Mouse (Mus musculus): ENCODE measurements around the gene Wee1. TPM values are rescaled to one million over a fixed set of nuclear protein-coding genes. Genes with fewer than 3 reads are reported as not detected.

The Wee1 gene
- polyA plus RNA-seq, 1 experiment from 2014 or later, result 5.7 TPM

DNA sequence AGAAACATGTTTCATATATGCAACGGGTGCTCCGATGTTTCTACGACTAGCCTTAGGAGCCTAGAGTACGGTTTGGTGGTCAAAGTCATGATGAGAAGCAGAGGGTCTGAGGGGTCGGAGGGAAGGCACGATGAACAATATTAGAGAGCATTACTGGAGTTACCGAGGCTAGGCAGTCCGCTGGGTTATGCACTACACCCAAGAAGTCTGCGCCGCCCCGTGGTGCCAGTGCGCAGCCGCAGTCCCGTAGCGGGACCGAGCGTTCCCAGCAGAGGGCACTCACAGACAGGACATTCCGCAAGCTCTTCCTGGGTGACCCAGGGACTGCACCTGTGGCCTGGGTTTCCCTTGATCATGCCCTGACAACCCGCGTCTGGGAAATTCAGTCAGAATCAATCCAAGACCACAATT lies 42.9 kb downstream of the Wee1 start:
- ATAC-seq (ENCODE audit: low FRiP score) (peak; percentile 94), DNase-seq (ENCODE audit: low spot score) (peak; percentile 92)

GRCm38 (mm10) chr7:110166233-110166632 lies 44.4 kb downstream of the Wee1 start:
- Histone ChIP-seq H3K4me1 (replicated peaks; ENCODE audit: control insufficient read depth, insufficient read depth, low read length) (no peaks in the 10 kb centered on the region), H3K4me3 (replicated peaks; ENCODE audit: low read length) (no peak overlapping the region), H3K4me2 (replicated peaks) (no peak overlapping the region), H3K9ac (no peak overlapping the region), H3K9me3 (ENCODE audit: control insufficient read depth, low read length) (no peaks in the 10 kb centered on the region), H3K27ac (no peak overlapping the region), H3K27me3 (ENCODE audit: control insufficient read depth, insufficient read depth, low read length) (no peaks in the 10 kb centered on the region), H3K36me3 (replicated peaks; ENCODE audit: control insufficient read depth, insufficient read depth) (no peaks in the 10 kb centered on the region)
- DNase-seq (ENCODE audit: low spot score) (no peak), ATAC-seq (ENCODE audit: low FRiP score) (no peak)
- WGBS, result 41% methylated on average over 8 of the region's 8 CpGs

More for the DNA sequence above, 42.9 kb downstream of the Wee1 start:
- Histone ChIP-seq H3K27me3 (ENCODE audit: control insufficient read depth, insufficient read depth, low read length) (no peaks in the 10 kb centered on the region), H3K9ac (peak overlapping the region; percentile 68), H3K4me1 (replicated peaks; ENCODE audit: control insufficient read depth, insufficient read depth, low read length) (no peaks in the 10 kb centered on the region), H3K36me3 (replicated peaks; ENCODE audit: control insufficient read depth, insufficient read depth) (no peaks in the 10 kb centered on the region), H3K4me3 (replicated peaks; ENCODE audit: low read length) (peak overlapping the region; percentile 45), H3K9me3 (ENCODE audit: control insufficient read depth, low read length) (no peaks in the 10 kb centered on the region), H3K27ac (peak overlapping the region; percentile 78), H3K4me2 (replicated peaks) (peak overlapping the region; percentile 66)
- WGBS, result 0% methylated on average over 20 of the region's 20 CpGs

GRCm38 (mm10) chr7:110179208-110179607 lies 57.4 kb downstream of the Wee1 start:
- H3K4me1 ChIP-seq (replicated peaks; ENCODE audit: control insufficient read depth, insufficient read depth, low read length), result no peaks in the 10 kb centered on the region
- no peak overlapping the region for H3K4me3 ChIP-seq (replicated peaks; ENCODE audit: low read length)
- H3K27me3 ChIP-seq (ENCODE audit: control insufficient read depth, insufficient read depth, low read length), result no peaks in the 10 kb centered on the region
- DNase-seq (ENCODE audit: low spot score) (no peak), ATAC-seq (ENCODE audit: low FRiP score) (no peak)
- no peak overlapping the region for H3K4me2 ChIP-seq (replicated peaks)
- no peak overlapping the region for H3K9ac ChIP-seq
- no peaks in the 10 kb centered on the region for H3K9me3 ChIP-seq (ENCODE audit: control insufficient read depth, low read length)
- no peak overlapping the region for H3K27ac ChIP-seq
- WGBS, result 95% methylated on average over 7 of the region's 7 CpGs
- no peaks in the 10 kb centered on the region for H3K36me3 ChIP-seq (replicated peaks; ENCODE audit: control insufficient read depth, insufficient read depth)

DNA sequence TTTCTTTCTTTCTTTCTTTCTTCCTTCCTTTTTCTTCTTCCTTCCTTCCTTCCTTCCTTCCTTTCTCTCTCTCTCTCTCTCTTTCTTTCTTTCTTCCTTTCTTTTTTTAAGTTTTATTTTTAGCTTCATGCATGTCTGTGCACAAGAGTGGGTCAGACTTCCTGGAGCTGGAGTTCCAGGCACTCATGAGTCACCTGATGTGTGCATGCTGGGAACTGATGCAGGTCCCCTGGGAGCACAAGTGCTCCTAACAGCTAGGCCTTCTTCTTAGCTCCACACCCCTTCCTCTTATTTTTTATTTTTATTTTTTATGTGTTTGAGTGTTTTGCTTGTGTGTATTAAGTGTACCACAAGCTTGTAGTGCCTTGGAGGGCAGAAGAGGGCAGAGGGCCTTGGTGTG lies 58.8 kb downstream of the Wee1 start:
- H3K4me1 ChIP-seq (replicated peaks; ENCODE audit: control insufficient read depth, insufficient read depth, low read length), result no peaks in the 10 kb centered on the region
- DNase-seq (ENCODE audit: low spot score), result no peak
- no peaks in the 10 kb centered on the region for H3K36me3 ChIP-seq (replicated peaks; ENCODE audit: control insufficient read depth, insufficient read depth)
- no peak overlapping the region for H3K4me3 ChIP-seq (replicated peaks; ENCODE audit: low read length)
- H3K4me2 ChIP-seq (replicated peaks), result no peak overlapping the region
- ATAC-seq (ENCODE audit: low FRiP score), result no peak
- H3K9me3 ChIP-seq (ENCODE audit: control insufficient read depth, low read length), result no peaks in the 10 kb centered on the region
- H3K27ac ChIP-seq, result no peak overlapping the region
- no peak overlapping the region for H3K9ac ChIP-seq
- no peaks in the 10 kb centered on the region for H3K27me3 ChIP-seq (ENCODE audit: control insufficient read depth, insufficient read depth, low read length)

- DNase-seq (ENCODE audit: low spot score), result no peak
- no peak for ATAC-seq (ENCODE audit: low FRiP score)
Observed at GRCm38 (mm10) chr7:110181446-110181845, 59.6 kb downstream of the Wee1 start.

GRCm38 (mm10) chr7:110184608-110185007 lies 62.8 kb downstream of the Wee1 start:
- no peaks in the 10 kb centered on the region for H3K27me3 ChIP-seq (ENCODE audit: control insufficient read depth, insufficient read depth, low read length)
- ATAC-seq (ENCODE audit: low FRiP score) (no peak), DNase-seq (ENCODE audit: low spot score) (no peak)
- WGBS, result 93% methylated on average over 3 of the region's 3 CpGs
- H3K27ac ChIP-seq, result no peak overlapping the region
- H3K4me1 ChIP-seq (replicated peaks; ENCODE audit: control insufficient read depth, insufficient read depth, low read length), result no peaks in the 10 kb centered on the region
- no peak overlapping the region for H3K4me3 ChIP-seq (replicated peaks; ENCODE audit: low read length)
- no peak overlapping the region for H3K9ac ChIP-seq
- no peaks in the 10 kb centered on the region for H3K9me3 ChIP-seq (ENCODE audit: control insufficient read depth, low read length)
- H3K4me2 ChIP-seq (replicated peaks), result no peak overlapping the region
- no peaks in the 10 kb centered on the region for H3K36me3 ChIP-seq (replicated peaks; ENCODE audit: control insufficient read depth, insufficient read depth)

More at GRCm38 (mm10) chr7:110181446-110181845, 59.6 kb downstream of the Wee1 start:
- H3K4me1 ChIP-seq (replicated peaks; ENCODE audit: control insufficient read depth, insufficient read depth, low read length), result no peaks in the 10 kb centered on the region
- no peak overlapping the region for H3K9ac ChIP-seq
- H3K9me3 ChIP-seq (ENCODE audit: control insufficient read depth, low read length), result no peaks in the 10 kb centered on the region
- 73% methylated on average over 8 of the region's 8 CpGs for WGBS
- no peak overlapping the region for H3K4me2 ChIP-seq (replicated peaks)
- H3K4me3 ChIP-seq (replicated peaks; ENCODE audit: low read length), result no peak overlapping the region
- no peaks in the 10 kb centered on the region for H3K27me3 ChIP-seq (ENCODE audit: control insufficient read depth, insufficient read depth, low read length)
- H3K36me3 ChIP-seq (replicated peaks; ENCODE audit: control insufficient read depth, insufficient read depth), result no peaks in the 10 kb centered on the region
- no peak overlapping the region for H3K27ac ChIP-seq

DNA sequence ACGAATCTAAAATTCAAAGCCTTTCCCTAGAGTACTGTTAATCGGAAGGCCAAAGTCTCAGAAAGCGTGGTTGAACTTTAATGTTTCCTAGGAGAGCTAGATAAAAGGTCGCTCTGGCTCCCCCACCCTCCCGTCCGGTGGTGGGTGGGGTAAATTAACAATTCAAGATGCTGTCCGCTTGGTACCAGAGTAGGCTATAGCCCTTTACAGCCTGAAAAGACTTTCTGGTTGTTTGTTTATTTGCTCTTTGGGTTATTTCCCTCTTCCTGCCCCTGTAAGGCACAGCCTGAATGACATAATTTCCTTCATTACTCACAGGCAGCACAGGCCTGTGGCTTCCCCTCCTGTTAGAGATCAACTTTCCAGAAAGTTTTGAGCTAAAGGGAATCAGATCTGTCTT lies 68.1 kb downstream of the Wee1 start:
- DNase-seq (ENCODE audit: low spot score) (no peak), ATAC-seq (ENCODE audit: low FRiP score) (no peak)
- WGBS, result 62% methylated on average over 7 of the region's 7 CpGs

More for the DNA sequence above, 68.1 kb downstream of the Wee1 start:
- no peaks in the 10 kb centered on the region for H3K9me3 ChIP-seq (ENCODE audit: control insufficient read depth, low read length)
- no peak overlapping the region for H3K4me2 ChIP-seq (replicated peaks)
- no peak overlapping the region for H3K4me3 ChIP-seq (replicated peaks; ENCODE audit: low read length)
- no peaks in the 10 kb centered on the region for H3K36me3 ChIP-seq (replicated peaks; ENCODE audit: control insufficient read depth, insufficient read depth)
- no peaks in the 10 kb centered on the region for H3K27me3 ChIP-seq (ENCODE audit: control insufficient read depth, insufficient read depth, low read length)
- H3K9ac ChIP-seq, result no peak overlapping the region
- H3K4me1 ChIP-seq (replicated peaks; ENCODE audit: control insufficient read depth, insufficient read depth, low read length), result no peaks in the 10 kb centered on the region
- H3K27ac ChIP-seq, result no peak overlapping the region

Other genes starting within 250 kb of the Wee1 start
- gene Dennd5a, start 161.6 kb upstream of the Wee1 start, polyA plus RNA-seq (2014; fragmentation: Nextera tagmentation; extraction: Ambion mirVana), result 55.3 and 56.0 TPM in 2 replicates
- gene Tmem41b, start 135.1 kb upstream of the Wee1 start, polyA plus RNA-seq (2014; fragmentation: Nextera tagmentation; extraction: Ambion mirVana), result 71.2 and 79.5 TPM in 2 replicates
- 16.1 and 22.1 TPM in 2 replicates for gene Ipo7, start 103.8 kb upstream of the Wee1 start, polyA plus RNA-seq (2014; fragmentation: Nextera tagmentation; extraction: Ambion mirVana)
- 14.7 and 17.0 TPM in 2 replicates for gene Zfp143, start 60.8 kb upstream of the Wee1 start, polyA plus RNA-seq (2014; fragmentation: Nextera tagmentation; extraction: Ambion mirVana)
- 10.1 and 12.0 TPM in 2 replicates for gene Swap70, start 99.7 kb downstream of the Wee1 start, polyA plus RNA-seq (2014; fragmentation: Nextera tagmentation; extraction: Ambion mirVana)

All from hindbrain, embryonic 14.5 days (tissue).